Mouse (Mus musculus) megakaryocyte, embryonic 14.5 days (primary cell): ENCODE data around the gene Rcsd1. TPM values are rescaled to one million over a fixed set of nuclear protein-coding genes. Genes with fewer than 3 reads are reported as not detected.

Source experiments
- H3K27me3 ChIP-seq: replicated peaks from 2 replicates; pipeline ENCODE3; 2012; ENCODE audit warnings: inconsistent platforms
- H3K36me3 ChIP-seq: replicated peaks from 2 replicates; pipeline ENCODE3; 2012; ENCODE audit warnings: low read length, inconsistent platforms, mixed read lengths
- H3K4me1 ChIP-seq: 2 replicates; pipeline ENCODE4 v1.6.1; 2012; ENCODE audit warnings: inconsistent platforms
- H3K4me3 ChIP-seq: replicated peaks from 2 replicates; pipeline ENCODE3; 2012; ENCODE audit warnings: moderate library complexity, mild to moderate bottlenecking, inconsistent platforms
- H3K9me3 ChIP-seq: 2 replicates; pipeline ENCODE4 v1.6.1; 2012; ENCODE audit warnings: inconsistent platforms
- FLI1 ChIP-seq: IDR thresholded peaks from 2 replicates; pipeline ENCODE4 v1.6.1; 2012; ENCODE audit warnings: low read length, inconsistent platforms, mixed read lengths
- GATA1 ChIP-seq: IDR thresholded peaks from 3 replicates; pipeline ENCODE4 v1.6.1; 2012; ENCODE audit warnings: mixed read lengths, low read length, inconsistent platforms, borderline replicate concordance
- polyA plus RNA-seq: library from polyadenylated mRNA; stranded (reverse); fragments of >175 nt; gene quantifications from 2 replicates; pipeline ENCODE4 v1.2.3, GENCODE M21; 2012; ENCODE audit warnings: low replicate concordance; ENCODE audit not compliant: insufficient read depth

Rcsd1 gene
- polyA plus RNA-seq, 1 experiment = 11.0 TPM

DNA sequence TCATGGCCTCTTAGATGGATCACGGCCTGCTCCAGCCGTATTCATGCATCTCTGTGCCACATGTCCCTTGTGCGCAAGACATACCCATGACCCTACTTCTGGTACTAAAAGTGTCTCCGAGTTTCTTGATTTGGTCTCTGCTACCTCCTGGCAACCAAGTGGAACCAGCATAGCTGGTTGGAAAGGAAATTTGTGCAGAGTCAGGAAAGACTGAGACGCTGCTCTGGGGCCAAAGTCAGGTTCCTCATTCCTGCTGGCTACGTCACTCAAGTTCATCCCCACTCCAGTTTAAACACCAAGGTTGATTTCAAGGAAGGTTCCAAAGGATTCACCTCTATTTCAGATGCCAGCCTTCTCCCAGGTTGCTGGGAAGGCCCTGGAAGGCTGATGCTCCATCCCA, 42.6 kb downstream of the Rcsd1 start:
- Histone ChIP-seq H3K4me1 (peaks cover 12% of the 10 kb centered on the region; the same call in 1 of the 2 replicates), H3K4me3 (no peak overlapping the region), H3K9me3 (no peaks in the 10 kb centered on the region), H3K27me3 (peaks cover 40% of the 10 kb centered on the region), H3K36me3 (peaks cover 4% of the 10 kb centered on the region)
- TF ChIP-seq GATA1 (no peak), FLI1 (no peak)

DNA sequence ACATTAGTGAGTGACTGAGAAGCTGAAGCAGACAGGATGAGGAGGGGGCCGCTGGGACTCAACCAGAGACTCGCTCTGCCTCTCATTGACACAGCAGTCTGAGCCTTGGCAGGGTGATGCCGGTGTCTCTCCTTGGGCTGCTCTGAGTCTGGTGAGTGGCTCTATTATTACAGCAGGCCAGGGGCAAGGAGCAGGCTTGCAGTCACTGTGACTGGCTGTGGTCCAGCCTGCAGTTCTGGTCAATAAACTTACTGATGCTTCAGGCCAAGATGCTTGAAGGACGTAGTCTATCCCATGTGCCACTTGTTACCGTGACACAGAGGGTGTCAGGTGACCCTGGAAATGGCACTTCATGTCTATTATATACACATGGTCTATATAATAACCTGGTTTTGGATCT, 43.8 kb downstream of the Rcsd1 start:
- Histone ChIP-seq H3K4me1 (peaks cover 12% of the 10 kb centered on the region; the same call in 1 of the 2 replicates), H3K36me3 (peaks cover 4% of the 10 kb centered on the region), H3K4me3 (no peak overlapping the region), H3K27me3 (peaks cover 37% of the 10 kb centered on the region), H3K9me3 (no peaks in the 10 kb centered on the region)
- TF ChIP-seq GATA1 (no peak), FLI1 (no peak)

DNA sequence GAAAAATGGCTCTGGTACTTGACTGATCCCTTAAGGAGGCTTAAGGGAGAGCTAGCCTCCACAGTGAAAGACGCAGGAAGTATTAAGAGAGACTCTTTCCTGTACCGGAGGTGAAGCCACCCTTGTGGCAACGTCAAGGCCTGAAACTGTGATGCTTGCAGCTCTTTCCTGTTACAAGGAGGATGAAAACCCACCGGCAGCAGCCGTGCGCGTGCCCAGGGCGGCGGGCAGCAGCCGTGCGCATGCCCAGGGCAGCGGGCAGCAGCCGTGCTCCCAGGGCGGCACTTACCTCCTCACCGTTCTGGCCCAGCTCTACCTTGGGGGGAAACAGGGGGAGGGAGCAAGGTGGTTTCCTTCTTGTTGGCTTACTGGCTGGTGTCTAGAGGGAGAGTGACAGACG, 46.3 kb downstream of the Rcsd1 start:
- Histone ChIP-seq H3K4me1 (peaks cover 12% of the 10 kb centered on the region; the same call in 1 of the 2 replicates), H3K27me3 (peaks cover 27% of the 10 kb centered on the region), H3K4me3 (no peak overlapping the region), H3K9me3 (no peaks in the 10 kb centered on the region), H3K36me3 (peaks cover 4% of the 10 kb centered on the region)
- TF ChIP-seq FLI1 (no peak), GATA1 (no peak)

DNA sequence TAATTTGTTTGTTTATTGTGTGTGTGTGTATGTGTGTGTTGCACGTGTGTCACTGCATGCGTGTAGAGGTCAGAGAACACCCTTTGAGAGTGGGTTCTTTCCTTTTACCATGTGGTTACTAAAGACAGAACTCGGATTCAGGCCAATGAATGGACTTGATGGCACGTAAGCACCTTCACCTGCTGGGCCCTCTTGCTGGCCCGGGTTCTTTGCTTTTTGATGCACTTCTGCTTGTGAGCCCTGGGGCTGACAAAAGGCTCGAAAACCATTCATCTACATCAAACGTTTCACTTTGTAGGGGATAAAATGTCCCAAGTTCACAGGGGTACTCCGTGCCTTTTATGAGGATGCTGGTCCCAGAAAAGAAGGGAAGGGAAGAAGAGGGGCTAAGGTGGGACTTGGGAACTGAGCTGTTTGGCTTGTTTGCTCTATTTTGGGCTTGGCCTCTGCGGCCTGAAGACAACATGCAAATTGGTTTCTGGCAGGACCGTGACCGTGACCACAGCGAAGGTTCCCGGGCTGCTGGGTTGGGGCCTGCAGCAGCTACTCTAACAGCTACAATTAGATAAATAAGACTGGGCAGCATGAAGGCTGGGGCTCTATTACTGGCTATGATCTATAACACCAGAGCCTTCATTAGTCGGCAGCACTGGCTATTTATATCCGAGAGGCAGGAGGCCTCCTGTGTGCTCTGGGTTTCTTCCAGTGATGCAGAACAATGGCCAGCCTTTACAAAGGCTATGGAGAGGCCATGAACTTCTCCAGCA, 46.9 kb downstream of the Rcsd1 start:
- Histone ChIP-seq H3K4me1 (peaks cover 12% of the 10 kb centered on the region; the same call in 1 of the 2 replicates), H3K4me3 (no peak overlapping the region), H3K36me3 (peaks cover 9% of the 10 kb centered on the region), H3K27me3 (peaks cover 30% of the 10 kb centered on the region), H3K9me3 (peaks cover 4% of the 10 kb centered on the region)
- TF ChIP-seq FLI1 (no peak), GATA1 (no peak)

DNA sequence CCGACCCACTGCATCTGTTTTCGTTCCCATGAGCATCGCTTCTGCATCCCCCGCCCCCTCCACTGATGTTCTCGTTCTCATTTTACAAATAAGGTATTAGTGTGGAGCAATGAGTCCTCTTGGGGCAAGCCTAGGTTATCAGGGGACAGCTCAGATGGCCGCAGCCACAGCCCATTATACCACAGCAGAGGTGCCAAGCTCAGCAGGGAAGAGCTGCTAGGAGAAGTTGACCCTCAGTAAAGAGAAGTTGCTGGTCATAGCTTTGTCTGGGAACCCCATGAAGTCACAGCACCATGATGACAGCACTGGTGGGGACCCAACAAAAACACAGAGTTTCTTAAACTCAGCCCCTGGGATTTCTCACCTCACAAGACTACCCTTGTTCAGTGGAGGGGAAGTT, 47.8 kb downstream of the Rcsd1 start:
- TF ChIP-seq GATA1 (no peak), FLI1 (no peak)
- Histone ChIP-seq H3K36me3 (peaks cover 13% of the 10 kb centered on the region), H3K4me3 (no peak overlapping the region), H3K4me1 (peaks cover 8% of the 10 kb centered on the region; the same call in 1 of the 2 replicates), H3K9me3 (peaks cover 9% of the 10 kb centered on the region), H3K27me3 (peaks cover 31% of the 10 kb centered on the region)

DNA sequence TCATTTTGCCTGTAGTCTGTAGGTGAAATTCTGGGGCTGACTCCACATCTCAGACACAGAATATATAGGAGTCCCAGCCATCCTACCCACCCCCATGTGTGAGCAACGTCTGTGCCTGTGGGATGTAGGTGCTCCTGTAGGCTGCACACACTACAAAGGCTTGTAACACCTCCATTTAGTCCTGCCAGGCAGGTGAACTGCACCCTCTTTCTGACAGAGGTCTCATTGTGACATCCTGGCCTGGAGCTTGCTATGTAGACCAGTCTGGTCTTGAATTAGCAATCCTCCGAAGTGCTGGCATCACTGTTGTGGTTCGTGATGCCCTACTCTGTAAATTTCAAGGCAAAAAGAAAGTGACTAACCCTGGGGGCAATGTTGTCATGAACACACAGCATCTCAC, 48.4 kb downstream of the Rcsd1 start:
- TF ChIP-seq FLI1 = no peak
- TF ChIP-seq GATA1 = no peak
- Histone ChIP-seq H3K4me1 (peaks cover 8% of the 10 kb centered on the region; the same call in 1 of the 2 replicates), H3K9me3 (peaks cover 9% of the 10 kb centered on the region), H3K4me3 (no peak overlapping the region), H3K36me3 (peaks cover 16% of the 10 kb centered on the region), H3K27me3 (peaks cover 31% of the 10 kb centered on the region)

DNA sequence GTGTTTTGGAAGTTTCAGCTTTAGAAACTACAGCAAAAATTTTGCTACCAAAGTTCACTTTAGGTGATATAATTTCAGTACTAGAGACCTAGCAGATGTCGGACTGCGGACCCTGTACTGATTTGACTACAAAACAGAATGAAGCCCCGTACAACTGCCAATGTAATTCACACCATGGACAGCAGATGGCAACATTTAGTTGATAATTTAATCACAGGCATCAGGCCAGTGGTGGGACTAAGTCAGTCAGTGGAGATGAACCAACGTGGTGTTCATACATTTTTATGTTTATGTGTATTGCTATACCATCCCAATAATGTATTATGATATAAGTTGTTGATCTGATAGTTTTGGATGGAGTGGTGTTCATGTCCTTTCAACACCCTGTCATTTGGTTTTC, 48.8 kb downstream of the Rcsd1 start:
- peaks cover 8% of the 10 kb centered on the region; the same call in 1 of the 2 replicates for H3K4me1 ChIP-seq
- H3K4me3 ChIP-seq = no peak overlapping the region
- peaks cover 9% of the 10 kb centered on the region for H3K9me3 ChIP-seq
- peaks cover 16% of the 10 kb centered on the region for H3K36me3 ChIP-seq
- H3K27me3 ChIP-seq = peaks cover 30% of the 10 kb centered on the region
- TF ChIP-seq GATA1 (no peak), FLI1 (no peak)

DNA sequence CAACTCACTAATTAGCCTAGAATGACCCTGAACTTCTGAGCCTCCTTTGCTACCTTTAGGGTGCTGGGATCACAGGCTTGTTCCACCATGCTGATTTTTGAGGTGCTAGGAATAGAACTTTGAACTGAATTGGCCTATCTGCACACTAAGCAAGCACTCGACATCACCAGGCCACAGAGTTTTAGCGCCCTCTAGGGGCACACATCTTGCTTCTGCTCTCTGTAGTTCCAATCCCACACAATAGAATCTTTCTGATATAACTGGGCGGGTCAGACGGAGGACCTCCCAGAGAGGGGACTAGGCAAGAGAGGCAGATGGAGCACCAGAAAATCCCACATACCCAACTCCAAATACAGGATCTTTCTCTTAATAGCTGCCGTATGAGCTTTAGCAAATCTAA, 51.0 kb downstream of the Rcsd1 start:
- H3K9me3 ChIP-seq = peaks cover 9% of the 10 kb centered on the region

DNA sequence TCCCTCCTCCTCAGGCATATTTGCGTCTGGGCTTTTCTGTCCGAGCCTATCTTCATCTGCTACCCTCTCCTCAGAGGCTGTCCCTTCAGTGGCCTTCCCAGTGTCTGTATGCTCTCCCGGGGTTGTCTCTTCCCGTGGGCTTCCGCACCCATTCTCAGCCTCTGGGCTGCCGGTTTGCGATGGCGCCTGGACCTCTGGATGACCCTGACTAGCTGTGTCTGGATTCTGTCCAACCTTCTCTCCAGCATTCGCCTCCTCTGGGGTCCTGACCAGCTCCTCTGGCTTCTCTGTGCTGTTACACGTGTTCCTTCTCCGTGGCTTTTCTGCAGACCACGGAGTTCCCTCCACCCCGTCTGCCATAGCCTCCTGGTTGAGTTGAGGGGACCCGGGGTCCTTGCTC, 54.1 kb downstream of the Rcsd1 start:
- Histone ChIP-seq H3K9me3 (peaks cover 9% of the 10 kb centered on the region), H3K27me3 (peaks cover 59% of the 10 kb centered on the region), H3K4me3 (no peak overlapping the region), H3K36me3 (peaks cover 21% of the 10 kb centered on the region), H3K4me1 (peaks cover 27% of the 10 kb centered on the region)
- TF ChIP-seq FLI1 (no peak), GATA1 (no peak)

More for the DNA sequence above, 51.0 kb downstream of the Rcsd1 start:
- H3K27me3 ChIP-seq = peaks cover 45% of the 10 kb centered on the region
- peaks cover 24% of the 10 kb centered on the region for H3K36me3 ChIP-seq
- no peak overlapping the region for H3K4me3 ChIP-seq
- TF ChIP-seq GATA1 (no peak), FLI1 (no peak)
- H3K4me1 ChIP-seq = peaks cover 16% of the 10 kb centered on the region

DNA sequence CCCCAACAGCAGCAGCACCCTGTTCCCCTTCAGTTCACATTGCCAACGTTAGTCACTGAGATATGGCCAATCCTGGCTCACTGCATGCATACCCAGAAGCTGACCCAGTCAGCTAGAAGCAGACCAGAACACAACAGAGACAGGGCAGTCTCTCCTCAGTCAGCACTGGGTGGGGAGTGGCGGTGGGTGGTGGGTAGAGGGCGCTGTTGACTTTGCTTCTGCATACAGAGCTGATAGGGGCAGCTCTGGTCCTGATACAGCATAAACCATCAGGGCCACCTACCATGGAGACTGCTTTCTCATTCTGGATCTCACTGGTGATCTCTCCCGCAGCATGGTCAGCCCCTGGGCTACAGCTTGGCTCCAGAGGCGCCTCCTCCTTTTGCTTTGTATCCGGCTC, 54.5 kb downstream of the Rcsd1 start:
- Histone ChIP-seq H3K36me3 (peaks cover 21% of the 10 kb centered on the region), H3K9me3 (peaks cover 9% of the 10 kb centered on the region), H3K4me1 (peaks cover 27% of the 10 kb centered on the region), H3K27me3 (peaks cover 62% of the 10 kb centered on the region), H3K4me3 (no peak overlapping the region)
- no peak for TF ChIP-seq GATA1
- TF ChIP-seq FLI1 = no peak

DNA sequence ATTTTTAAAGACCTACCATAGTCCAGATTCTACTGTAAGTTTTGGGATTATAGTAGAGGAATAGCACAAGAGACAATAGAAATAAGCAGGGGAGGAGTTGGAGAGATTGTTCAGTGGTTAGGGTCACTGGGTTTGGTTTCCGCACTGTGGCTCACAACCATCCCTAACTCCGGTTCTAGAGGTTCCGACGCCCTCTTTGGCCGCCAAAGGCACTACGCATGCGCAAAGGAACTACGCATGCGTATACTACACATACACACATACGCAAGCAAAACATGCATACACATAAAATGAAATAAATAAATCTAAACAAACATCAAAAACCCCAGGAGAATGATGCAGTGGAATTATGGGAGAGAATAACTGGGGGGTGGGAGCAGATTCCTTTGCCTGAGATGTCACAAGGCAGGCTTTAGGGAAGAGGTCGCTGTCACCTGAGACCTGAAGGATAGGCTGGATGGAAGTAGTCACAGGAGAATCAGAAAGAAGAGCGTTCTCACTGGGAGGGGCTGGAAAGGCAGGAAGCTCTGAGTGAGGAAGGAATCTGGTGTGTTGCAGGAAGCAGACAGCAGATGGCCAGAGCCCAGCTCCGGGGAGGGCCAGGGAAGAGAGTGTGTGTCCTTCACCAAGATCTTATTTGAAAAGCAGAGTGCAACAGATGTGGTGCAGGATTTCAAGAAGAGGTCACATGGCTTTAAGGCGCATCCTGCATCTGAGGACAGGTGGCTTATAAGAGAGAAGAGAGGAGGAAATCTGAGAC, 56.3 kb downstream of the Rcsd1 start:
- H3K36me3 ChIP-seq = peaks cover 23% of the 10 kb centered on the region
- peaks cover 27% of the 10 kb centered on the region for H3K4me1 ChIP-seq
- H3K27me3 ChIP-seq = peaks cover 76% of the 10 kb centered on the region
- no peak overlapping the region for H3K4me3 ChIP-seq
- peaks cover 9% of the 10 kb centered on the region for H3K9me3 ChIP-seq
- TF ChIP-seq FLI1 (no peak), GATA1 (no peak)
